Mouse (Mus musculus): Measurements from ENCODE around the gene Cx3cl1. TPM values are rescaled to one million over a fixed set of nuclear protein-coding genes. Genes with fewer than 3 reads are reported as not detected.

Cx3cl1 gene
- total RNA-seq, 2 experiments from 2014 or later = 2.1 to 2.3 TPM

- DNase-seq (ENCODE audit: low spot score in 2 of 2) = no peak
Measured at GRCm38 (mm10) chr8:94773048-94773447, 1.2 kb downstream of the Cx3cl1 start.

- no peak for DNase-seq (ENCODE audit: low spot score in 2 of 2)
Measured at GRCm38 (mm10) chr8:94773700-94774171, 1.9 kb downstream of the Cx3cl1 start.

- DNase-seq (ENCODE audit: low spot score in 2 of 2) = no peak
Measured at GRCm38 (mm10) chr8:94774601-94775000, 2.8 kb downstream of the Cx3cl1 start.

- no peak for DNase-seq (ENCODE audit: low spot score in 2 of 2)
Measured at GRCm38 (mm10) chr8:94776346-94776745, 4.5 kb downstream of the Cx3cl1 start.

- no peak for DNase-seq (ENCODE audit: low spot score in 2 of 2)
Measured at GRCm38 (mm10) chr8:94778036-94778435, 6.2 kb downstream of the Cx3cl1 start.

- DNase-seq (ENCODE audit: low spot score in 2 of 2) = no peak
Measured at GRCm38 (mm10) chr8:94778473-94778872, 6.7 kb downstream of the Cx3cl1 start.

GRCm38 (mm10) chr8:94778895-94779533 lies 7.2 kb downstream of the Cx3cl1 start:
- no peak for DNase-seq (ENCODE audit: low spot score in 2 of 2)

GRCm38 (mm10) chr8:94779534-94780294 lies 7.9 kb downstream of the Cx3cl1 start:
- no peak for DNase-seq (ENCODE audit: low spot score in 2 of 2)

GRCm38 (mm10) chr8:94780491-94781154 lies 8.8 kb downstream of the Cx3cl1 start:
- DNase-seq (ENCODE audit: low spot score in 2 of 2) = no peak

GRCm38 (mm10) chr8:94781155-94781837 lies 9.5 kb downstream of the Cx3cl1 start:
- DNase-seq (ENCODE audit: low spot score in 2 of 2) = no peak

- no peak for DNase-seq (ENCODE audit: low spot score in 2 of 2)
Measured at GRCm38 (mm10) chr8:94781838-94782235, 10.0 kb downstream of the Cx3cl1 start.

- DNase-seq (ENCODE audit: low spot score in 2 of 2) = no peak
Measured at GRCm38 (mm10) chr8:94783890-94784289, 12.1 kb downstream of the Cx3cl1 start.

GRCm38 (mm10) chr8:94785247-94785985 lies 13.6 kb downstream of the Cx3cl1 start:
- no peak for DNase-seq (ENCODE audit: low spot score in 2 of 2)

GRCm38 (mm10) chr8:94785995-94786595 lies 14.3 kb downstream of the Cx3cl1 start:
- DNase-seq (ENCODE audit: low spot score in 2 of 2) = no peak

- no peak for DNase-seq (ENCODE audit: low spot score in 2 of 2)
Measured at GRCm38 (mm10) chr8:94787524-94788501, 16.0 kb downstream of the Cx3cl1 start.

- DNase-seq (ENCODE audit: low spot score in 2 of 2) = no peak
Measured at GRCm38 (mm10) chr8:94789256-94789955, 17.6 kb downstream of the Cx3cl1 start.

- no peak for DNase-seq (ENCODE audit: low spot score in 2 of 2)
Measured at GRCm38 (mm10) chr8:94794368-94794767, 22.6 kb downstream of the Cx3cl1 start.

- no peak for DNase-seq (ENCODE audit: low spot score in 2 of 2)
Measured at GRCm38 (mm10) chr8:94794782-94795181, 23.0 kb downstream of the Cx3cl1 start.

All from gastrocnemius, postnatal 4 days (tissue).